Mouse (Mus musculus) mouse embryonic stem cell (cell line): ENCODE measurements around the gene Atg16l2.

Experiments used
- in situ Hi-C, 2 experiments: fragments of 300-500 bp; cut with MboI; formaldehyde crosslinking; loops; 1 replicate in 1 of 2; 3 replicates in 1 of 2; pipeline ENCODE4 v1.14.3; 2019 to 2020; ENCODE audit warnings: low sequenced_read_pairs in 2 of 2, low pct_unique_long_range_greater_than_20kb in 1 of 2, mixed read lengths in 1 of 2; ENCODE audit not compliant: unreplicated experiment in 1 of 2

The Atg16l2 gene

DNA sequence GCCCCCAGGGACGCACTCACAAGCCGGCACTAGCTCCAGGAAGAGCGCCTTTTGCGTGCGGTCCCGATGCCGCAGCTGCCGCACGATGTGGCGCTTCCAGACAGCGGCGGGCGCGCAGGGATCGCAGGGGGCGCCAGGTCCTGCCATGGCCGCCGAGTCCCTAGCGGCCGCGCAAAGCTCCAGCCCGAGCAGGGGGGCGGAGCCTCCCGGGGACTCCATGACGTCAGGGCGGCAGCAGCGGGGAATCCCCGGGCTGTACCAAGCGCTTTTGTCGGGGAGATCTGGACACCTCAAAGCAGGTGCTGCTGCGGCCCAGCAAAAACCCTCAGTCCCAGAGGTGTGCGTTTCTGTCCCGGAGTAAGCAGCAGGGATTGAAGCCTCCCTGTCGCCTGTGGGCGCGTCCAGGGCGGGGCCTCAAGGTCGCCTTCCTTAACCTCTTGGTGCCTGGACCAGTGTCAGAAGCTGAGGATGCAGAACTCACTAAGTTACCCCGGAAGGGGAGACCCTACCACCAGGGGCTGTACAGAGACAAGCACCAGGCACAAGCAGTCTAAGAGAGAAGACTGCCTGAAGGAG lies at the start of gene Atg16l2:
Atg16l2 (minus strand) TSS at position 371 of the 576 bp plus-strand sequence.
- in situ Hi-C loops = no loop called here

DNA sequence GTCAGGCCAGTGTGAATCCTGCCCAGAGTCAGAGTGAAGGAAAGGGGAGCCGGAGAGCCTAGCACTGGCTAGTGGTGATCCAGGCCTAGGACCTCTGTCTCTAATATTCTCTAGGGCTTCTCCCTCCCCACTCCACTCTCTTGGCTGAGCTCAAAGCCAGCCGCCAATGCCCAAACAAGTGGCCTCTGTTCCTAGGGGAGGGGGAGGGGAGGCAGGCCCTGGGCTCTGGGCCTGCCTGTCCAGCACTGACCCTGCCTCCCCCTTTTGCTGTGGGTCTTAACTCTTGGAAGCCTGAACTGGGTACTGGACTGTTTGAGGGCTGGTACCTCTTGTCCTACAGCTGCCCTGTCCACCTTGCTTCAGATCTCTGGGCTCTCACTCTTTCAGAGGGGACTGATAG lies 47.8 kb upstream of the Atg16l2 start:
- in situ Hi-C loops = no loop called here

DNA sequence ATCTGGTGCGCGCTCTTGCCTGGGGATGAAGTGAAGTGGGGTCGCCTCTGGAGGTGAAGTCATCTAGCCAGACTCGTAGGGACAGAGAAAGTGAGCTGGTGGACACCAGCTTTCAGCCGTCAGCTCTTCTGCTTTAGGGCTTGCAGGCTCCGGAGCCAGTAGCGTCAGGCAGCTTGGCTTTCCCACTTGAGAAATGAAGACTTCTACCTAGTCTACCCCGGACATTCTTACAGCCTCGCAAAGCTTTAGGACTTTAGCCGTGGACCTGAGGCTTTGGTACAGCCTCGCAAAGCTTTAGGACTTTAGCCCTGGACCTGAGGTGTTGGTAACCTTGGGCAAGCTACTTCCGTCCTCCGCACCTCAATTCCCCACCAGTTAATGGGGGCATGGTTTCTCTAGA lies 46.3 kb upstream of the Atg16l2 start:
- in situ Hi-C loops = no loop called here

DNA sequence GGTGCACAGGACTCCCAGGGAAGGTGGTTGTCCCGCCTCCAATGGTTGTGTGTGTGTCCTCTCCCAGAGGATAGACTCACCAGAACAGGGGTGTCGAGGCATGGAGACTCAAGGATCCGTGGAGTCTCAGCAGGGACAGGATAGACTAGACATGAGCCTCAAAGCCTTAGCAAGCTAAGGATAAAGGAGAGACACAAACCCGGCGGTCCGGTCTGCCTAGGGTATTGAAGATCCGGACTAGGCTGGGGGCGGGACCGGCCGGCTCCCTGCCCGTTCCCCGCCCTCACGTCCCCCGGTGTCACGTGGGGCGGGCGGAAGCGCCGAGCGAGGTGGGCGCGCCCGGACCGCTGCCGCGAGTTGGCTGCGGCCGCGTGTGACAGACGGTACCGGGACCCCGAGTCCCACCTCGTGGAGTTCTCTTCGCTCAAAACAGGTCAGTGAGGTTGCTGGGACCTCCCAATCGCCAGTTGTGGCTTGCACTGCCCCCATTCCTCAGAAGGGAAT lies 45.8 kb upstream of the Atg16l2 start, which contains the start of gene Arap1:
Arap1 (plus strand) TSS at position 301 of the 504 bp plus-strand sequence.
- in situ Hi-C loops = no loop called here

DNA sequence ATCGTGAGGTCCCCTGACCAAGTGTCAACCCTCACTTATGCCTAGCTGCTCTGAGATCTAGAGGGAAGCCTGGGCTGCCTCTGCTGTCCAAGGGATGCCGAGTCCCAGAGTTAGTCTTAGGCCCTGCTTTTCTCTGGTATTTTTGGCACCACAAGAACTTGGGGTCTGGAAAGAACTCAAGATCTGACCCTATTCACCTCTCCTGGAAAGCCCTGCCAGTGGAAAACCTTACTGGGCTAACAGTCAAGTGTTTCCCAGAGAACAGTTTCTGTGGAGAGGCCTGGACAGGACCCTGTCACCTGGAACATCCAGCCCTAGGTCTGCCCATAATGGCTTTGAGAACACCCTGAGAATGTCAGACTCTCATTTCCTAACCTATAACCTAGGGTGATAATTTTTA lies 44.9 kb upstream of the Atg16l2 start:
- in situ Hi-C loops = no loop called here

DNA sequence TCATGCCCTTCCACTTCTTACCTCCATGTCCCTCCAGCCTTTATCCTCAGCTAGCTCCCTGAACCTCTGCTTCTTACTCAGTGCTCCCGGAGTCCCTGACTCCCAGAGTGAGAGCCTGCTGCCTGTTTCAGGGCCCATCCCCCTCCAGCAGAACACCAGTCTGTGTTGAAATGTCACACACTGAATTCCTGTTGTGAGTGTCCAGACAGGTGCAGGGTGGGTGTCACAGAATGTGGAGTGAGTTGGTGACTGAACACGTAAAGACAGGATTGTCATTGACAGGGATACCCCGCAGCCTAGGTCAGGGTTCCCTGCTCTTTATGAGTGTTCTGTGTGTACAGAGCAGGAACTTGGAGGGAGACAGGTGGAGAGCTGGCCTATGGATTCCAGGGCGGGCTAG lies 42.8 kb upstream of the Atg16l2 start:
- in situ Hi-C loops = no loop called here

DNA sequence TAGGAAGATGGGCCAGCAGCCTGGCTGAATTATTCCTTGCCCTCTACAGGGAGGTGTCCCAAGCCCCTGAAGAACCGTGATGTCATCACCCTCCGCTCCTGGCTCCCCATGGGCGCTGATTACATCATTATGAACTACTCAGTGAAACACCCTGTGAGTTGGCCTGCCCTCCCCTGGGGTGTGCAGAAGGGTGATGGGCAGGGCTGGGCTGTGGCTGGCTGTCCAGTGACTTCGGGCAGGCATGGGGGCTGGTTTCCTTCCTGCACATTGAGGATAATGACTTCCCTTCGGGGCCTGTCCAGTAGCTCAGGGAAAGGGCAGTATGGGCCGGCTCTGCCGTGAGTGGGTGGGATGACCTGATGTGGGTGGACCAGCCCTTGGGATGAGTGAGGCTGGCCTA lies 41.1 kb upstream of the Atg16l2 start:
- in situ Hi-C loops = no loop called here

DNA sequence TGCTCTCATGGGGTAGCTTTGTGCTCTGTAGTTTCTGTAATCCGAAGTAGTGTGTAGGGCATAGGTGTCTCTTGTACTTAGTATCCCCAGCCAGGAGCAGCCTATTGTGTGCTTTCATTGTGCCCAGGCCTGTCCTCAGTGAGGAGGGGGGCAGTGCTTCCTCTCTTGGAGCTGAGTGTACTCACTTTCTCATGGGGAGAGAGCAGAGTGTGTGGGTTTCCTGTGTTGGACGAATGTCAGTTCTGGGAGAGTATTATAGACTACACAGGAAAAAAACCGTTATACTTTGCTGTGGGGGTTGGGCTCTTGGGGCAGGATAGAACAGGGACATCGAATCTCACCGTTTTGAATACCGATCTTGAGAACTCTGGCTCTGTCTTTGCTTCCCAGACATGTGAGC lies 39.4 kb upstream of the Atg16l2 start:
- in situ Hi-C loops = no loop called here

DNA sequence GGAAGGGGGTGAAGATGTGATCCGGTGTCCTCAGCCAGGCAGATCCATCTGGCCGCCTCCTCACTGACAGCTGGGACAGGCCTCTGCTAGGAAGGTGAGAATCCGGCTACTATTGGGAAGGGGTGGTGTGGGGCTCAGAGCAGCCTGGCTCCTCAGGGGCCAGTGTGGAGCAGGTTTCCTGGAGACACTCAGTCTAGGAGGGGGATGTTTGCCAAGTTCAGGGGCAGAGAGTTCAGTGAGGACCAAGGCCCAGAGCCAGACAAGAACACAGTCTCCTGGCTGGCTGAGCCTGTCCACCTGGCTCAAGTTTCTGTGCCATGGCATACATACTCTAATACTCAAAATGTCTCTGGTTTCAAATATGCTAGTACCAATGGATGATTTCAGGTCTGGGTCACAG lies 35.4 kb upstream of the Atg16l2 start:
- in situ Hi-C loops = no loop called here

DNA sequence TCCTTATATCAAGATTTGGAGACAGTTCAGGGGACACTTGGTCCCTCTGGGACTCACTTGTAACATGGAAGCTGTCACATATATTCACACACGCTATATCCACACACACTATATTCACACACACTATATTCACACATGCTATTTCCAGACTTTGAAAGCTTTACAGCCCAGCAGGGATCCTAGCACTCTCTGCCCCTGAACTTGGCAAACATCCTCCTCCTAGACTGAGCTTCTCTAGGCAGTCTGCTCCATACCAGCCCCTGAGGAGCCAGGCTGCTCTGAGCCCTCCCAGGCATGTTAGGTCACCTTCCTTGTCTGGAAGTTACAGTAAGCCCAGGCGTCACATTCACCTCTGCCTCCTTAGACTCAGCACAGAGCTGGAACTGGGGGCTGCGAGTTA lies 34.6 kb upstream of the Atg16l2 start:
- in situ Hi-C loops = no loop called here

DNA sequence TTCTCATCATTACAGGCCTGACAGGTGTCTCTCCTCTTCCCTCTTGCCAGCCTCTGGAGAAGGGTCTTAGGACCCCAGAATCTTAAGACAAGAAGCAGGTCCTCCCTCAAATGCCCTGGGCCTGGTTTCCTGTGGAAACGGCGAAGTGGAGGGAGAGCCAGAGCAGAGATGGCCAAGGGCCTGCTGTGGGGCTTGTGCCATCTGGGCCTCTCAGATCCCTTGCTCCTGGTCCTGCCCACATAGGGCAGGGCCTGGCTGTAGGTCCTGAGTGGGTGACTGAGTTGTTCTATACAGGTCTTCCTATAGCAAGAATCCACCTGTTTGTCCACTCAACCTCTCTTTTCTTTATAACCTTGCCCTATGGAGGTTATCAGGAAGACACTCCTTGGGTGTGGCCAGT lies 33.2 kb upstream of the Atg16l2 start:
- in situ Hi-C loops = no loop called here

DNA sequence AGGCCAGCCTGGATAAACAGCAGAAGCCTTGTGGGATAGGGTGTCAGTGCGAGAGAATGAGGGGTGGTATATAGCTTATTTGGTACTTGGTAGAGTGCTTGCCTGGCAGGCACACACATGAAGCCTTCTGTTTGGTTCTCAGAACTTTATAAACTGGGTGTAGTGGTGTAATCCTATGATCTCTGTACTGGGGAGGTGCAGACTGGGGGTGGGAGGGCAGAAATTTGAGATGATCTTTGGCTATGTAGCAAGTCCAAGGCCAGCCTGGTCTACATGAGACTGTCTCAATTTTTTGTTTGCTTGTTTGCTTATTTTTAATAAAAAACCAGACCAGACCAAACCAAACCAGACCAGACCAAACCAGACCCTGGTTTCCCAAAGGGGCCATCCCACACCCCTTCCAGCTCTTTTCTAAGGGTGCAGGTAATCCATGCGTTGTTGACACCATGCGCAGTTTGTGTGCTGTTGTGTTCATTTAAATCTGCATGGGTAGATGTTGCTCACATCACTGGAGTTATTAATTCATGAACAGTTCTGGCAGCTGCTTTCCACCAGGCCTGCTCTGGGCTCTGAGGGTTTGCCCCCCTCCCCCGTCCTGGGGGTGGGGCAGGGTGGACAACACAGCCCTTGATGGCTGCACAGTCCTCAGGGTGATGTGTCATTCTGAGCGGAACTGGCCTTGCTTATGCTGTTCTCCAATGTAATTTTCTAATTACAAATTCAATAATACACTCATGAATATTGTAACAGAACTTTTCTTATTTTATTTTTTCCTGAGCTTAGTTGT lies 30.2 kb upstream of the Atg16l2 start:
- in situ Hi-C loops = no loop called here

DNA sequence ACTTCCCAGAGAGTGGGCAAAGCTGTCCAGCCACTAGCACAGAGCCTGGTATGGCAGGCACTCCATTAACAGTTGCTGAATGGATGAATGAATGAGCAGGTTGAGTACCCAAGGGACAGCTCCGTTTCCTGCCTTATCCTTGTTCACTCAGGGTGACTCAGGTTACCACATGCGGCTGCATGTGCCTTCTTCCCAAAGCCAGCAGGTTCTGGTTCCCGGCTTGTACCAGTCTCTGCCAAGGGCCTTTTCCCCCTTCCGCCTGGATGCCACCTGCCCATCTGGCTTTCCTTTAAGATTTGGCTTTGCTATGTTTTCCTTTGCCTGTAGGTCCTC lies 28.8 kb upstream of the Atg16l2 start:
- in situ Hi-C loops = no loop called here

DNA sequence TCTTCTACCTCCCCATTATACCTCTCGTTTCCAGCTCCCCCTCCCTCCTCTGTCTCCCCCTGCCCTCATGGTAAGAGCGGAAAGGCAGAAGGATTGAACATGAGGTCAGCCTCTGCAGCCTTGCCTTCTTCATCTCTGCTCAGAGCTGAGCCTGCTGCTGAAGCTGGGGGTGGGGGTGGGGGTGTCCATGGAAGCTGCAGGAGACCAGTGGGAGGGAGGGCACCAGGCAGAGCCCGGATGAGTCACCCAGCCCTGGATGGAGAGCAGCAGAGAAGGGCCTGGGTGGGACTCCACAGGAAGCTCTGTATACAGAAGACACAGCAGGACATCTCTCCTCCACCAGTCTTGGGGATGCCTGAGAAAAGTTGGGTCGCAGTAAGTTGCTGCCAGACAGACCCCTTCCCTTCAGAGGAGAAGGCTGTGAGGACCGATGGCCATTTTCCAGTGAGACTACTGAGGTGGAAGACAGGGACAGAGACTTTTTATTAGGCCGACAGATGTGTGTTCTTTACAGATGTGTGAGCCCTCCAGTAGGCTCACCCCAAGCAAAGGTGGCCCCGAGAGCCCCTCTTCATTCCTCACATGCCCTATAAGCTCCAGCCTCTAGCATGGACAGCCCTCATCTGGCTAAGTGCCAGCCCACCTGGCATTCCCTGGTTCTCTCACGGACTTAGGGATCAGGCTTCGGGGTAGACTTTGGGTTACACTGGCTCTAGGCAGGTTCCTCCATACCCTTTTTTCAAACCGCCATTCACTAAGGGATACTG lies 28.2 kb upstream of the Atg16l2 start:
- in situ Hi-C loops = no loop called here

DNA sequence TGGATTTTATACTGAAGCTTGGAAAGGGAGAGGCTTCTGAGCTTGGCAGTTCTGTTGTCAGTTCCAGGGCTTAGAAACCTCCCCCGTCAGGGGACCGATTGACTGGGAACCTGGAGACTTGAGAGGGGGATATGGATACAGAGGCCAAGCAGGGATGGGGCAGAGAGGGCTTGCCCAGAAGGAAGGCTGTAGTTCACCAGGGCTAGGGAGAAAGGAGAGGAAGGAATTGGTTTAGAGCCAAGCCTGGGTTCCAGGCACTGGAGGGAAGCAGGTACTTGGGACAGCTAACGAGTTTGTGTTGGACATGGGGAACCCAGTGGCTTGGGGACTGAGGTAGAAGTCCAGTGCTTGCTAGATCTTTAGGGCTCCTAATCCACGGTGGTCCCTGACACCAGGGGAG lies 27.6 kb upstream of the Atg16l2 start:
- in situ Hi-C loops = no loop called here

DNA sequence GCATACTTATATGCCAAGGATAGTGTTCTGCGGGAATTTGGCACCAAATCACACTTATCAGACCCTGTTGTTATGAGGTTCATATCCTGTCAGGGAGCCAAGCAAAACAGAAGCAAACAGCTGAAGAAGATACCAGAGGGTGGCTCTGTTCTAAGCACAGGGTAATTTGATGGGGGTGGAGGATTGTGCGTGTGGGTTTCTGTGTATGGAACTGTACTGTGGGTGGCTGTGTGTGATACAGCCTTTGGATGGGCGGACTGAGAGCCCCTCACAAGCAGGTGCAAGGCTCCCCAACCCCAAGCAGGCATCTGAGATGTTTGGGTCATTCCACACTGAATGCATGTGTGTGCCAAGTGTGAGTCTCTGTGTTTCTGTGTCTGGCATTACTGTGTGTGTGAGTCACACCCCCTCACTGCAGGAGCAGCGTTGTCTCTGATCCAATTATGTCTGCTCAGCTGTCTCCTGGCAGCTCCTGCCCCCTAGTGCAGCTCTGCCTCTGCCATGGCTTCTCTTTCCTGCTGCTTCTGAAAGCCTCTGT lies 26.6 kb upstream of the Atg16l2 start:
- in situ Hi-C loops = no loop called here

DNA sequence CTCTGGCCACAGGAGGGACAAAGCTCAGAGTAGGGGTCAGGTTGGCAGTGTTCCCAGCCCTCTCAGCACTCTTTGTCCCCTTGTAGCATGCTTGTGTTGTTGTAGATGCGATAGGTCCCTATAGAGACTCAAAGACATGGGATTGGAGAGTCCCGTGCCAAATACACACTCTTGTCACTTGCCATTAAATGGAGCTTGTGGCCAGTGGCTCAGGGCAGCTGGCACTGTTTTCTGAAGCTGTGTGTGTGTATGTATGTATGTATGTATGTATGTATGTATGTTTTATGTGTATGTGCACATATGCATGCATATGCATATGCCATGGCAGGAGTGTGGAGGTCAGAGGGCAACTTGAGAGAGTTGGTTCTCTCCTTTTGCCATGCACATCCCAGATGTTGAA lies 25.7 kb upstream of the Atg16l2 start:
- in situ Hi-C loops = no loop called here

DNA sequence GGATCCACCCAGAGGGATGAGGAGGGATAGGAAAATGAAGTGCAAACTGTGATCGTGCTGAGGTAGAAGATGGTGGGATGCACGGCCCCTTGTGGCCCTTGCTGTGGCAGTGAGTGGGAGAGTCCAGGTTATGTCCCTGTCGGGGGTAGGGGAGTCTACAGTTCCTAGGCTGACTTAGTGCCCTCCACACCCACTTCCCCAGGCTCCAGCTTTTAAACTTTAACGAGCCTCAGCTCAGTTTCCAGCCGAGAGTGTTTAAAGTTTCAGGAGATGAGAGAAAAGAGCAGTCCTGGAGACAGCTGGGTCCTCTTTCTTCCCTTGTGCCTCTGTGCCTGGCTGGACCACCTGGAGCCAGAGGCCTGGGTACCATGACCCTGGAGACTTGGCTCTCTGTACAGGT lies 25.2 kb upstream of the Atg16l2 start:
- in situ Hi-C loops = no loop called here

DNA sequence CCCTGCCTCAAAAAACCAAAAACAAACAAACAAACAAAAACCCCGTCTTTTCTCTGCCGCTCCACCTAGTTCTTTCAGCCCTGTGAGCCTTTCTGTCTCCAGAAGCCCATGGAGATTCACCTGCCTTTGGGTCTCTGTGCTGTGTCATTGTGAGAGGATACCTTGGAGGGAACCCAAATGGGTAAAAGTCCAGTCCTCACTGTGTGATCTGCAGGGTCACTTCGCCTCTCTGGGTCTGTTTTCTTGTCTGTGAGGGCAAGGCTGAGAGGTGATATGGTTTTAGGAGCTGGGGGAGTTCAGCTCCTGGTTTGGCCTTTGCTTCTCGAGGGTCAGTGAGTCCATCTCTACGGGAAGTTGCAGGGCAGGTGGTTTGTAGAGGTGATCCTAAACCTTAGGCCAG lies 24.0 kb upstream of the Atg16l2 start:
- in situ Hi-C loops = no loop called here
